Mouse (Mus musculus): ENCODE measurements around the gene Dnajc9. TPM values are rescaled to one million over a fixed set of nuclear protein-coding genes. Genes with fewer than 3 reads are reported as not detected.

Gene Dnajc9
- 51.1 TPM for polyA plus RNA-seq (2015; fragmentation: Illumina TruSeq; extraction: RNeasy Lipid Tissue Mini Kit (QIAGEN cat#74804); ENCODE audit: low read depth, low replicate concordance)

GRCm38 (mm10) chr14:20388441-20389129 lies at the start of gene Dnajc9:
Gene Dnajc9 (minus strand): TSS chr14:20388910.

DNA sequence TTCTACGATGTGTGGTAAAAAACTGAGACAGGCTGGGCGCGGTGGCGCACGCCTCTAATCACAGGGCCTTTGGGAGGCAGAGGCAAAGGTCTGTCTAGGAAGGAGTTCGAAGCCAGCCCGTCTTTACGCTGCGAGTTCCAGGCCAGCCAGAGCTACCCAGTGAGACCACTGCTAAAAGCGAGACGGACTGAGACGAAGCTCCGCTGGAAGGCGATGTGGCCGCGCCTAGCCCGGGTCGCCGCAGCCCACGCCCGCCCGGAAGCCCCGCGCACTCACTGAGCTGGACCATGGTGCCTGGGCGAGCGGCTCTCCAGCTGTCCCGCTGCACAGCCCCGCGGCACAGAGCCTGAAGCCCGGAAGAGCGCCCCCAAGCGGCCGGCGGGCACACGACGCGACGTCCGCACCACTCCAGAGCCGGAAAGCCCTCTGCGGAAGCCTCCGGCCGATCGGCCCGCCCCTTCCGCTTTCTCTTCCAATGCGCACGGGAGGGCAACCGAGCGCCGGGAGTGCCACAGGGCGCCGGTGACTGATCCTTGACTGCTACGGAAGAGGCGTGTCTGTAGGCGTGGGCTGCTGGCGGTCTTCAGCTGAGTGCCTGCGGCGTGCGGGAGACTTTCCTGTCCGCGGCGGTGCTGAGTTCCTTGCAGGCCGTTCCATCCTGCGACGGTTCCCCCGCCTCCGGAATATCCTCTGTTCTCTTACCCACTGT lies 4.6 kb upstream of the Dnajc9 start, which contains the start of gene Mrps16:
Mrps16 (minus strand) TSS at position 430 of the 709 bp plus-strand sequence.

GRCm38 (mm10) chr14:20347991-20348541 lies 40.6 kb downstream of the Dnajc9 start, which contains the start of the genes Ecd and Fam149b:
Gene Ecd (minus strand): TSS chr14:20348121.
Gene Fam149b (plus strand): TSS chr14:20348162.

Other genes with a start within 250 kb of the Dnajc9 start
- 0.42 TPM for gene Kcnk5, start 207.1 kb downstream of the Dnajc9 start, polyA plus RNA-seq (2015; fragmentation: Illumina TruSeq; extraction: RNeasy Lipid Tissue Mini Kit (QIAGEN cat#74804); ENCODE audit: low read depth, low replicate concordance)
- not detected for gene Kcnk16, start 119.7 kb downstream of the Dnajc9 start, polyA plus RNA-seq (2015; fragmentation: Illumina TruSeq; extraction: RNeasy Lipid Tissue Mini Kit (QIAGEN cat#74804); ENCODE audit: low read depth, low replicate concordance)
- gene Nudt13, start 94.2 kb downstream of the Dnajc9 start, polyA plus RNA-seq (2015; fragmentation: Illumina TruSeq; extraction: RNeasy Lipid Tissue Mini Kit (QIAGEN cat#74804); ENCODE audit: low read depth, low replicate concordance), result 27.6 TPM
- 47.2 TPM for gene Ecd, start 40.8 kb downstream of the Dnajc9 start, polyA plus RNA-seq (2015; fragmentation: Illumina TruSeq; extraction: RNeasy Lipid Tissue Mini Kit (QIAGEN cat#74804); ENCODE audit: low read depth, low replicate concordance)
- 40.3 TPM for gene Fam149b, start 40.7 kb downstream of the Dnajc9 start, polyA plus RNA-seq (2015; fragmentation: Illumina TruSeq; extraction: RNeasy Lipid Tissue Mini Kit (QIAGEN cat#74804); ENCODE audit: low read depth, low replicate concordance)
- gene Mrps16, start 4.7 kb upstream of the Dnajc9 start, polyA plus RNA-seq (2015; fragmentation: Illumina TruSeq; extraction: RNeasy Lipid Tissue Mini Kit (QIAGEN cat#74804); ENCODE audit: low read depth, low replicate concordance), result 61.7 TPM
- 0.88 TPM for gene Cfap70, start 63.3 kb upstream of the Dnajc9 start, polyA plus RNA-seq (2015; fragmentation: Illumina TruSeq; extraction: RNeasy Lipid Tissue Mini Kit (QIAGEN cat#74804); ENCODE audit: low read depth, low replicate concordance)
- gene Anxa7, start 91.2 kb upstream of the Dnajc9 start, polyA plus RNA-seq (2015; fragmentation: Illumina TruSeq; extraction: RNeasy Lipid Tissue Mini Kit (QIAGEN cat#74804); ENCODE audit: low read depth, low replicate concordance), result 85.4 TPM
- 0.33 TPM for gene Mss51, start 108.0 kb upstream of the Dnajc9 start, polyA plus RNA-seq (2015; fragmentation: Illumina TruSeq; extraction: RNeasy Lipid Tissue Mini Kit (QIAGEN cat#74804); ENCODE audit: low read depth, low replicate concordance)
- gene Ppp3cb, start 157.7 kb upstream of the Dnajc9 start, polyA plus RNA-seq (2015; fragmentation: Illumina TruSeq; extraction: RNeasy Lipid Tissue Mini Kit (QIAGEN cat#74804); ENCODE audit: low read depth, low replicate concordance), result 266 TPM